Mouse (Mus musculus): ENCODE results near the gene Gm17416.

DNA sequence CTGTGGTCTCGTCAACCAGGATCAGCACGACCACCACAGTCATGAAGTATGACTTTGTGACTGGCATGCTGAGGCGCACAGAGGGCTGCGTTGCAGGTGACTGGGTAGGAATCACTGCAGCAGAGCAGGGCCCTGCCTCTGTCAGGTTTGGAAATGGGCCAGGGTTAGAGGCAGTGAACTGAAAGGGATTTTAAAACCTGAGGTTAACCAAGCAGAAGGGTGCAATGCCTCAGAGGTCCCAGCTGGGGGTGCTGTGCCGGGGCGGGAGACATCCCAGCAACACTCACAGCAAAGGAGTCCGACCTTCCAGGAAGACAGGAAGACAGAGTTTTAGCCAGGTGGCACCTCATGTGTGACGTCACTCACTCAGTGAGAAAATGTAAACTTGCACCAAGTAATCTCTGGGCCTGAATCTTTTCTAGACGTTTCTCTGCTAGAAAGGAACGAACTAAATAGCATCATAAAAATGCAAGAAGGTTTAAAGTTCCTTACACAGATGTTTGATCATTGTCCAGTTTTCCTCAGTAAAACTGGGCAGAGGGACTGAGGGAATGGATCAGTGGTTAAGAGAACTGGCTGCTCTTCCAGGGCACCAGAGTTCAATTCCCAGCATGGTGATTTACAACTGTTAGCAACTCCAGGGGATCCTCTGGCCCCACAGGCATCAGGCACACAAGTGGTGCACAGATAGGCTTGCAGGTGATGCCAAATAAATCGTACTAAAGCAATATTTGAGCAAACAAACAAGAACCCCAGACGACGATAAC is 29.0 kb upstream of the Gm17416 start, which contains the start of gene Defb29:
- no peak for TF ChIP-seq CTCF (IDR thresholded peaks at IDR 0.05; ENCODE audit: insufficient read depth, low read depth, low read length)
- no peak for TF ChIP-seq POLR2A (IDR thresholded peaks at IDR 0.05; ENCODE audit: insufficient read depth, low read depth, low read length)
